Mouse (Mus musculus) lung, embryonic 14.5 days (tissue): ENCODE measurements around the gene Lrp10. TPM values are rescaled to one million over a fixed set of nuclear protein-coding genes. Genes with fewer than 3 reads are reported as not detected.

Experiments used
- ATAC-seq: fragments of 200-750 bp; cut with Nextera tagmentation; 2 replicates; pipeline ENCODE4 v1.8.0; 2017; ENCODE audit warnings: mild to moderate bottlenecking, moderate TSS enrichment, moderate library complexity; ENCODE audit not compliant: insufficient read depth
- DNase-seq: peaks from one replicate; pipeline ENCODE4 v3.0.0-alpha.2; 2015
- H3K27ac ChIP-seq: fragments of 300-500 bp; sonication (generic); 2 replicates; pipeline ENCODE4 v1.5.1; 2014; ENCODE audit warnings: low read depth, mild to moderate bottlenecking, moderate library complexity
- H3K27me3 ChIP-seq: fragments of 300-500 bp; sonication (generic); 2 replicates; pipeline ENCODE4 v1.6.1; 2014; ENCODE audit warnings: low read length, control low read depth; ENCODE audit not compliant: insufficient read depth
- H3K36me3 ChIP-seq: fragments of 300-500 bp; sonication (generic); 2 replicates; pipeline ENCODE4 v1.6.1; 2014; ENCODE audit warnings: control low read depth; ENCODE audit not compliant: insufficient read depth
- H3K4me1 ChIP-seq: fragments of 300-500 bp; sonication (generic); 2 replicates; pipeline ENCODE4 v1.6.1; 2014; ENCODE audit warnings: antibody characterized with exemption, control low read depth; ENCODE audit not compliant: insufficient read depth
- H3K4me2 ChIP-seq: fragments of 300-500 bp; sonication (generic); 2 replicates; pipeline ENCODE4 v1.6.1; 2014; ENCODE audit warnings: mild to moderate bottlenecking
- H3K4me3 ChIP-seq: fragments of 300-500 bp; sonication (generic); 2 replicates; pipeline ENCODE4 v1.5.1; 2014; ENCODE audit warnings: low read depth, low read length
- H3K9ac ChIP-seq: fragments of 300-500 bp; sonication (generic); 2 replicates; pipeline ENCODE4 v1.6.1; 2014
- H3K9me3 ChIP-seq: fragments of 300-500 bp; sonication (generic); 2 replicates; pipeline ENCODE4 v1.6.1; 2016; ENCODE audit warnings: low read depth, low read length, control low read depth
- CTCF ChIP-seq: IDR thresholded peaks from 2 replicates; pipeline ENCODE4 v1.5.1; 2016; ENCODE audit warnings: antibody characterized with exemption, low read depth
- WGBS: fragments of 180-500 bp; shearing (Covaris S2); extraction: QIAGEN DNeasy Blood & Tissue Kit; methylation state at CpG from one replicate; pipeline ENCODE4 v1.1.7; 2014; 5-methylcytosine and 5-hydroxymethylcytosine counted together
- polyA plus RNA-seq: library from polyadenylated mRNA; unstranded; fragments of >200 nt; fragmentation: Nextera tagmentation; extraction: Ambion mirVana; gene quantifications from 2 replicates; pipeline ENCODE4 v1.2.1, GENCODE M21; 2014

Lrp10 gene
- polyA plus RNA-seq, 1 experiment from 2014 or later = 46.2 TPM

DNA sequence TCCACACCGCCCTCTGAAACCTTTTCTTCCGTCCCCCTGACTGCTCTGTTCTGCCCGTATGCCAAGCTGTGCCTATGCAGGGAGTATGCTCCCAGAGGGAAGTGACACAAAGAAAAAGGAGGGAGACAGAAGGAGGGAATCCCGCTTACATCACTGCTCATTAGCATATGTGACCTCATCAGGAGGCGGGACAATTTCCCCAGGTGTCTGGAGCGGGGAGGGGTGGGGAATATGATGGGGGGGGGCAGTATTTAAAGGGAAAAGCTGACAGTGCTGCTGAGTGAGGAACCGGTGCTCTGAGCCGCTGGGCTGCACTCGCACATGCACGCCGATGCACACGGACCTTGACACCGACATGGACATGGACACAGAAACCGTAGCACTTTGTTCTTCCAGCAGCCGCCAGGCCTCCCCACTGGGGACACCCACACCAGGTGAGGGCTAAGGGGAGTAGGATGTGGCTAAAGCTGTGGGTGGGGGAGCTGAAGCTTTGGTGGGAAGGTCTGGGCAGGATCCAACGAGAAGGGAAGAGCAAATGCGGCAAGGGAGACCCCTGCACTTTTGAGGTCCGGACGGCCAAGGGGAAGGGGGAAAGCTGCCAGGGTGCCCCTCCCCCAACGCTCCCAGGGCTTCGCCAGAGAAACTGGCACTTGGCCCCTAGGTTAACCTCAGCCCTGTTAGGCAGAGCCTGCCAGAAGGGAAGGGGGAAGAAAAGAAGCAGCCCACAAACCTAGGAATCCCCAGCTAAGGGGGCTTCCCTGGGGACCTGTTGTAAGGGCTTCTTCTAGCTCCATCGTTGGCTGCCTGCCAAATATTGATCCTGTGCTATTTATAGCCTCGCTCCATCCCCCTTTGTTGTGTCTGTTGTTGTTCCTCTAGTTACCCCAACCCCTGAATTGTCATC is 12.3 kb downstream of the Lrp10 start, which contains the start of gene Rem2:
TSS of gene Rem2 (plus strand) at position 160 of the 904 bp plus-strand sequence.
- Histone ChIP-seq H3K27me3 (peaks cover 17% of the 10 kb centered on the region), H3K9me3 (no peaks in the 10 kb centered on the region), H3K27ac (peak within 1 kb of the TSS; percentile 63; the same call in 1 of the 2 replicates), H3K4me1 (peaks cover 19% of the 10 kb centered on the region), H3K4me2 (peak within 1 kb of the TSS; percentile 66), H3K4me3 (peak within 1 kb of the TSS; percentile 44), H3K36me3 (no peaks in the 10 kb centered on the region), H3K9ac (peak within 1 kb of the TSS; percentile 47)
- no peak for TF ChIP-seq CTCF
- DNase-seq (peak; percentile 80), ATAC-seq (peak; percentile 64)
- WGBS = under 1% methylated on average over 23 of the region's 23 CpGs

DNA sequence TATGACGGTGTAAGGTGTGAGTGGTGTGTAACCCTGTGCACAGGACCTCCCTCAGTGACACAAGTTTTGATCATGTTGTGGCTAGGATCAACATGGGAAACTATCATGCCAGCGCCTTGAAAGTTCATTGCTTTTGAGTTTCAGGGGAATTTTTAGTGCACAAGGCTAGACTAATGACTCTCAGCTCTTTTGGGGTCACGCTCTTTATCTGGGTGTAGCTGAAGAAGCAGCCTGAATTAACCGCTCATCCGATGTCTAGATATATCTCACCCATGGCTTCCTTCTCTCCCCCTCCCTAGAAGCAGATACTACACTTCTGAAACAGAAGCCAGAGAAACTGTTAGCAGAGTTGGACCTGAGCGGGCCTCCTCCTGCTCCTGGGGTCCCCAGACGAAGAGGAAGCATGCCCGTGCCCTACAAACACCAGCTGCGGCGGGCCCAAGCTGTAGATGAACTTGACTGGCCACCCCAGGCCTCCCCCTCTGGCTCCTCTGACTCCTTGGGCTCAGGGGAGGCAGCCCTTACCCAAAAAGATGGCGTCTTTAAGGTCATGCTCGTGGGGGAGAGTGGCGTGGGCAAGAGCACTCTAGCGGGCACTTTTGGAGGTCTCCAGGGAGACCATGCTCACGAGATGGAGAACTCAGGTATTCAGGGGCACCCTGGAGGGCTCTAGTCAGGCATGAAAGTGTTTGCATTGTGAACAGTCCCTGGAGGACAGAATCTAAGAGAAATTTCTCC is 13.4 kb downstream of the Lrp10 start:
- TF ChIP-seq CTCF = no peak
- no peak overlapping the region for H3K27ac ChIP-seq
- peaks cover 17% of the 10 kb centered on the region for H3K27me3 ChIP-seq
- H3K9me3 ChIP-seq = no peaks in the 10 kb centered on the region
- H3K4me3 ChIP-seq = no peak overlapping the region
- WGBS = 62% methylated on average over 15 of the region's 15 CpGs
- H3K9ac ChIP-seq = no peak overlapping the region
- peaks cover 19% of the 10 kb centered on the region for H3K4me1 ChIP-seq
- no peak overlapping the region; the same call in 1 of the 2 replicates for H3K4me2 ChIP-seq
- ATAC-seq (no peak), DNase-seq (no peak)
- no peaks in the 10 kb centered on the region for H3K36me3 ChIP-seq

GRCm38 (mm10) chr14:54479451-54479920 is 15.5 kb downstream of the Lrp10 start:
- ATAC-seq (no peak), DNase-seq (peak; percentile 30)
- WGBS = 2% methylated on average over 40 of the region's 40 CpGs
- Histone ChIP-seq H3K27ac (no peak overlapping the region), H3K4me3 (peak overlapping the region; percentile 42), H3K4me2 (peak overlapping the region; percentile 78), H3K9me3 (no peaks in the 10 kb centered on the region), H3K27me3 (peaks cover 17% of the 10 kb centered on the region), H3K9ac (peak overlapping the region; percentile 55), H3K4me1 (peaks cover 19% of the 10 kb centered on the region), H3K36me3 (no peaks in the 10 kb centered on the region)
- TF ChIP-seq CTCF = no peak

DNA sequence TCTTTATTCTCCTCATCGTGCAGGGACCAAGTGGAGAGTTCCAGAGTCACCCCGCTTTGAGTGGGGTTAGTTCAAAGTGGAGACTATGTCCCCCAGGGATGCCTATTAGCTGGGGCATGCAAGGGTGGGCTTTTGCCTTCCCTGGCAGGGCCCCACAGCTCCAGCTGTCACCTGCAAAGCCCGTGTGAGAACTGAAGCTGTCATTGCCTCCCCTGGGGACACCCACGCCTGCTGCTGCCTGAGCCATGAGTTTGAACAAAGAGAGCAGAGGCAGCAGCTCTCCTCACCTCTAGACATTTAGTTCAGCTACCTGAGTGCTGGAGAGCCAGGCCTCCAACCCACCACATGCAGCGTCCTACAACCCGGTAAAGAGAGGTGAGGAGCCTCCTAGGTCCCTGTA is 16.7 kb downstream of the Lrp10 start:
- Histone ChIP-seq H3K27me3 (peaks cover 17% of the 10 kb centered on the region), H3K9ac (no peak overlapping the region), H3K9me3 (no peaks in the 10 kb centered on the region), H3K27ac (no peak overlapping the region), H3K4me1 (peaks cover 15% of the 10 kb centered on the region), H3K4me3 (no peak overlapping the region), H3K36me3 (no peaks in the 10 kb centered on the region), H3K4me2 (no peak overlapping the region)
- no peak for DNase-seq
- TF ChIP-seq CTCF = no peak
- 64% methylated on average over 6 of the region's 6 CpGs for WGBS
- ATAC-seq = no peak

- TF ChIP-seq CTCF = no peak
- WGBS = 76% methylated on average over 8 of the region's 8 CpGs
- H3K9ac ChIP-seq = no peak overlapping the region
Observed at GRCm38 (mm10) chr14:54481402-54481801, 17.5 kb downstream of the Lrp10 start.

GRCm38 (mm10) chr14:54482498-54482897 is 18.6 kb downstream of the Lrp10 start:
- DNase-seq (peak; percentile 72), ATAC-seq (no peak)
- peak; percentile 71 for TF ChIP-seq CTCF

More at GRCm38 (mm10) chr14:54481402-54481801, 17.5 kb downstream of the Lrp10 start:
- Histone ChIP-seq H3K9me3 (no peaks in the 10 kb centered on the region), H3K27me3 (peaks cover 17% of the 10 kb centered on the region), H3K36me3 (no peaks in the 10 kb centered on the region), H3K4me1 (peaks cover 10% of the 10 kb centered on the region; the same call in 1 of the 2 replicates), H3K4me2 (no peak overlapping the region), H3K27ac (no peak overlapping the region), H3K4me3 (no peak overlapping the region)
- ATAC-seq = no peak
- DNase-seq = no peak

More at GRCm38 (mm10) chr14:54482498-54482897, 18.6 kb downstream of the Lrp10 start:
- H3K36me3 ChIP-seq = no peaks in the 10 kb centered on the region
- H3K27ac ChIP-seq = no peak overlapping the region
- H3K27me3 ChIP-seq = peaks cover 17% of the 10 kb centered on the region
- H3K9ac ChIP-seq = no peak overlapping the region
- WGBS = 35% methylated on average over 9 of the region's 9 CpGs
- H3K4me2 ChIP-seq = no peak overlapping the region
- 0 out of 2 replicates have a peak, but pooled peaks cover 4% of the 10 kb centered on the region for H3K4me1 ChIP-seq
- H3K4me3 ChIP-seq = no peak overlapping the region
- no peaks in the 10 kb centered on the region for H3K9me3 ChIP-seq
